Mouse (Mus musculus) C2C12 (cell line): Measurements from ENCODE around the gene Rhobtb1. TPM values are rescaled to one million over a fixed set of nuclear protein-coding genes. Genes with fewer than 3 reads are reported as not detected.

Experiments
- H3K27me3 ChIP-seq: one replicate; pipeline ENCODE4 v1.6.1; 2011; ENCODE audit not compliant: control insufficient read depth, insufficient read depth, insufficient read length
- H3K36me3 ChIP-seq: one replicate; pipeline ENCODE4 v1.6.1; 2011; ENCODE audit not compliant: control insufficient read depth, insufficient read depth
- H3K4me3 ChIP-seq: one replicate; pipeline ENCODE4 v1.5.1; 2011; ENCODE audit warnings: mild to moderate bottlenecking, control low read depth; ENCODE audit not compliant: poor library complexity, insufficient read depth, severe bottlenecking
- H3K79me2 ChIP-seq: one replicate; pipeline ENCODE4 v1.6.1; 2011; ENCODE audit not compliant: control insufficient read depth, insufficient read depth
- H3K79me3 ChIP-seq: one replicate; pipeline ENCODE4 v1.6.1; 2011; ENCODE audit warnings: low read depth, control low read depth
- H3ac ChIP-seq: one replicate; pipeline ENCODE3; 2011; ENCODE audit warnings: low read depth; ENCODE audit not compliant: control insufficient read depth, insufficient read length
- CEBPB ChIP-seq: IDR thresholded peaks from one replicate; pipeline ENCODE4 v1.6.1; 2011; ENCODE audit warnings: low read depth, mild to moderate bottlenecking, control low read depth, moderate library complexity
- CTCF ChIP-seq: IDR thresholded peaks from one replicate; pipeline ENCODE4 v1.5.1; 2011; ENCODE audit not compliant: control insufficient read depth, insufficient read depth, insufficient read length
- FOSL1 ChIP-seq: IDR thresholded peaks from one replicate; pipeline ENCODE4 v1.8.0; 2011; ENCODE audit warnings: mild to moderate bottlenecking, low read length; ENCODE audit not compliant: poor library complexity, insufficient read depth, severe bottlenecking
- MAX ChIP-seq: IDR thresholded peaks from one replicate; pipeline ENCODE4 v1.6.1; 2011; ENCODE audit warnings: mild to moderate bottlenecking, control low read depth
- MYOD1 ChIP-seq: IDR thresholded peaks from one replicate; pipeline ENCODE4 v1.6.1; 2011; ENCODE audit warnings: low read depth; ENCODE audit not compliant: control insufficient read depth, insufficient read length
- MYOG ChIP-seq: IDR thresholded peaks from one replicate; pipeline ENCODE4 v1.6.1; 2011; ENCODE audit not compliant: control insufficient read depth, insufficient read length; ENCODE audit errors: extremely low read depth
- USF1 ChIP-seq: IDR thresholded peaks from one replicate; pipeline ENCODE4 v1.6.1; 2011; ENCODE audit warnings: low read depth, mild to moderate bottlenecking, control low read depth, moderate library complexity
- polyA plus RNA-seq: library from polyadenylated mRNA; unstranded; fragments of >200 nt; fragmentation: generic; extraction: Trizol; gene quantifications from one replicate; pipeline ENCODE4 v1.2.1, GENCODE M21; 2012; ENCODE audit warnings: missing spikeins

The Rhobtb1 gene
- polyA plus RNA-seq, 1 experiment, result 3.8 TPM

- TF ChIP-seq MYOD1 (no peak), MAX (no peak), USF1 (no peak), FOSL1 (no peak), CEBPB (no peak), CTCF (no peak), MYOG (no peak)
Measured at GRCm38 (mm10) chr10:69313944-69314343, 162.7 kb downstream of the Rhobtb1 start.

GRCm38 (mm10) chr10:69318514-69318913, 167.3 kb downstream of the Rhobtb1 start:
- Histone ChIP-seq H3K36me3 (no peaks in the 10 kb centered on the region), H3K79me2 (no peaks in the 10 kb centered on the region), H3K4me3 (no peak overlapping the region), H3K27me3 (no peaks in the 10 kb centered on the region), H3ac (no peak overlapping the region), H3K79me3 (no peaks in the 10 kb centered on the region)
- TF ChIP-seq MYOG (no peak), CEBPB (no peak), MAX (no peak), FOSL1 (no peak), CTCF (no peak), USF1 (no peak), MYOD1 (no peak)

More at GRCm38 (mm10) chr10:69313944-69314343, 162.7 kb downstream of the Rhobtb1 start:
- H3ac ChIP-seq, result no peak overlapping the region
- no peaks in the 10 kb centered on the region for H3K27me3 ChIP-seq
- no peaks in the 10 kb centered on the region for H3K79me2 ChIP-seq
- no peak overlapping the region for H3K4me3 ChIP-seq
- no peaks in the 10 kb centered on the region for H3K79me3 ChIP-seq
- no peaks in the 10 kb centered on the region for H3K36me3 ChIP-seq

GRCm38 (mm10) chr10:69320667-69321518, 169.7 kb downstream of the Rhobtb1 start:
- H3K27me3 ChIP-seq, result no peaks in the 10 kb centered on the region
- H3K4me3 ChIP-seq, result no peak overlapping the region
- H3K79me3 ChIP-seq, result no peaks in the 10 kb centered on the region
- H3ac ChIP-seq, result no peak overlapping the region
- TF ChIP-seq USF1 (no peak), CTCF (peak; percentile 87)
- H3K79me2 ChIP-seq, result no peaks in the 10 kb centered on the region
- H3K36me3 ChIP-seq, result no peaks in the 10 kb centered on the region

DNA sequence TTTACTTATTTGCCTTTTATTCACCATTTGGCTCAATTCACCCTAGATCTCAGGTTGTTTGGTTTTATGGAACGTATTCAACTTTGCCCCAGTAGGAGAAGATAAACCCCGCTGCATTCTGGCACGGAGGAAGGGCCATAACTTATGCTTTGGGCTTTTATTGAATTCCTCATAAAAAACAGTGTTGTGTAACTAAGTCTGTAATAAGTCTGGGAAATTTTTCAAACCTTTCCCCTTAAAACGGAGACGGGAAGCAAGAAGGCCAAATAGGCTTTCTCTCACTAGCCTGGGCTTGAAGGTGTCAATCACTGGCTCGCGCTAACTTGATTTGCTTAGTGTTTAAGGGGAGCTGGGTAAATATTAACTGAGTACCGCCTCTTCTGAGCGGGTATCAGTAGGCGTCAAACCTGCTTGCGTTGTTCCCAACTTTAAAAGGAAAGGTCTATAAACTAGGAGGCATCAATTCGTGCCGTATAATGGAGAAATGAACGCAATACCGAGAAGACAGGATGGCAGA, 170.3 kb downstream of the Rhobtb1 start:
- no peaks in the 10 kb centered on the region for H3K79me3 ChIP-seq
- no peaks in the 10 kb centered on the region for H3K79me2 ChIP-seq
- H3K4me3 ChIP-seq, result no peak overlapping the region
- no peaks in the 10 kb centered on the region for H3K27me3 ChIP-seq
- no peak for TF ChIP-seq USF1
- no peak overlapping the region for H3ac ChIP-seq
- no peaks in the 10 kb centered on the region for H3K36me3 ChIP-seq

- no peak overlapping the region for H3K4me3 ChIP-seq
- no peaks in the 10 kb centered on the region for H3K79me3 ChIP-seq
- no peaks in the 10 kb centered on the region for H3K27me3 ChIP-seq
- H3ac ChIP-seq, result no peak overlapping the region
- peaks cover 4% of the 10 kb centered on the region for H3K36me3 ChIP-seq
- TF ChIP-seq MYOG (no peak), MYOD1 (no peak), USF1 (no peak), CTCF (no peak), CEBPB (no peak), FOSL1 (no peak), MAX (no peak)
- no peaks in the 10 kb centered on the region for H3K79me2 ChIP-seq
Measured at GRCm38 (mm10) chr10:69323986-69324385, 172.8 kb downstream of the Rhobtb1 start.

GRCm38 (mm10) chr10:69324816-69325215, 173.6 kb downstream of the Rhobtb1 start:
- Histone ChIP-seq H3ac (no peak overlapping the region), H3K4me3 (no peak overlapping the region), H3K79me2 (no peaks in the 10 kb centered on the region), H3K36me3 (peaks cover 4% of the 10 kb centered on the region), H3K27me3 (no peaks in the 10 kb centered on the region), H3K79me3 (no peaks in the 10 kb centered on the region)
- no peak for TF ChIP-seq CEBPB
- TF ChIP-seq CTCF, result no peak
- no peak for TF ChIP-seq FOSL1
- no peak for TF ChIP-seq MYOG
- no peak for TF ChIP-seq MAX
- no peak for TF ChIP-seq USF1
- no peak for TF ChIP-seq MYOD1
